ENCODE assay signal across 13 mouse cellular contexts in genomic region chr17:83110556-83110955, GRCm38 (mm10).
DNase-seq lines count a peak whose midpoint lies in the region; ATAC-seq lines count a peak whose summit lies in the region.
"Had no signal": no experiment of that assay in that cellular context is flagged by ENCODE, and none has a peak within 500 bp of the region (broad histone marks: within the 10 kb centered on the region; RNA-seq: fewer than 3 reads in every experiment).

No protein-coding gene starts in this region.

- peaks cover 20% of the 10 kb centered on the region for H3K4me1 ChIP-seq in kidney, embryonic 16.5 days (ENCODE audit: insufficient read depth, low read length)
- H3K4me1 ChIP-seq in embryonic facial prominence, embryonic 13.5 days = peaks cover 26% of the 10 kb centered on the region
- H3K4me1 ChIP-seq in heart, embryonic 13.5 days = peaks cover 61% of the 10 kb centered on the region
- no peaks in the 10 kb centered on the region for H3K4me1 ChIP-seq in liver, embryonic 16.5 days (ENCODE audit: control insufficient read depth, low read depth, low read length)
- H3K4me1 ChIP-seq in forebrain, embryonic 11.5 days (replicated peaks; ENCODE audit: control insufficient read depth, insufficient read depth, low read length) = no peaks in the 10 kb centered on the region

- WGBS in kidney, embryonic 16.5 days = 65% methylated on average over 8 of the region's 8 CpGs
- 52% methylated on average over 8 of the region's 8 CpGs for WGBS in embryonic facial prominence, embryonic 13.5 days
- WGBS in heart, embryonic 13.5 days = 8% methylated on average over 8 of the region's 8 CpGs
- WGBS in liver, embryonic 16.5 days (ENCODE audit: insufficient replicate concordance) = 39% methylated on average over 8 of the region's 8 CpGs
- 88% methylated on average over 8 of the region's 8 CpGs for WGBS in forebrain, embryonic 11.5 days

- no peak for DNase-seq in kidney, postnatal 4 days
- DNase-seq in forebrain, embryonic 11.5 days (ENCODE audit: low spot score) = no peak
- DNase-seq in left cerebral cortex, adult 11 months (ENCODE audit: low spot score) = no peak
- DNase-seq: cerebellum, adult 18-20 months; kidney, adult 8-10 months; thymus, postnatal 36 days had no signal

- H3K4me3 ChIP-seq in kidney, embryonic 16.5 days (ENCODE audit: low read length) = no peak overlapping the region
- no peak overlapping the region for H3K4me3 ChIP-seq in embryonic facial prominence, embryonic 13.5 days
- H3K4me3 ChIP-seq in heart, embryonic 13.5 days = no peak overlapping the region
- no peak overlapping the region for H3K4me3 ChIP-seq in liver, embryonic 16.5 days (ENCODE audit: low read depth, low read length)
- no peak overlapping the region for H3K4me3 ChIP-seq in forebrain, embryonic 11.5 days (ENCODE audit: low read depth, low read length)
- H3K4me3 ChIP-seq: forebrain, embryonic 10.5 days; hindbrain, embryonic 10.5 days had no signal

- no peaks in the 10 kb centered on the region for H3K36me3 ChIP-seq in kidney, embryonic 16.5 days (ENCODE audit: insufficient read depth, low read length)
- H3K36me3 ChIP-seq in embryonic facial prominence, embryonic 13.5 days = no peaks in the 10 kb centered on the region
- H3K36me3 ChIP-seq in heart, embryonic 13.5 days = no peaks in the 10 kb centered on the region
- no peaks in the 10 kb centered on the region for H3K36me3 ChIP-seq in liver, embryonic 16.5 days (ENCODE audit: control insufficient read depth, insufficient read depth)
- H3K36me3 ChIP-seq in forebrain, embryonic 11.5 days (ENCODE audit: control insufficient read depth, insufficient read depth, low read length) = no peaks in the 10 kb centered on the region
- H3K36me3 ChIP-seq: forebrain, embryonic 10.5 days; hindbrain, embryonic 10.5 days had no signal

- H3K4me2 ChIP-seq in kidney, embryonic 16.5 days (replicated peaks; ENCODE audit: low read depth, low read length) = no peak overlapping the region
- no peak overlapping the region for H3K4me2 ChIP-seq in embryonic facial prominence, embryonic 13.5 days
- H3K4me2 ChIP-seq in heart, embryonic 13.5 days = peak overlapping the region; percentile 42
- no peak overlapping the region for H3K4me2 ChIP-seq in liver, embryonic 16.5 days (ENCODE audit: low read depth, low read length)
- no peak overlapping the region for H3K4me2 ChIP-seq in forebrain, embryonic 11.5 days (ENCODE audit: low read depth, low read length, severe bottlenecking)

- no peaks in the 10 kb centered on the region for H3K27me3 ChIP-seq in kidney, embryonic 16.5 days (ENCODE audit: insufficient read depth, low read length)
- peaks cover 93% of the 10 kb centered on the region for H3K27me3 ChIP-seq in embryonic facial prominence, embryonic 13.5 days
- no peaks in the 10 kb centered on the region; the same call in 1 of the 2 replicates for H3K27me3 ChIP-seq in heart, embryonic 13.5 days (replicated peaks)
- no peaks in the 10 kb centered on the region for H3K27me3 ChIP-seq in liver, embryonic 16.5 days (ENCODE audit: control insufficient read depth, insufficient read depth, low read depth, low read length)
- H3K27me3 ChIP-seq in forebrain, embryonic 11.5 days (ENCODE audit: control insufficient read depth, insufficient read depth, low read length) = no peaks in the 10 kb centered on the region

- peak overlapping the region; percentile 50; the same call in 1 of the 2 replicates for H3K27ac ChIP-seq in kidney, embryonic 16.5 days (ENCODE audit: low read length)
- 0 out of 2 replicates have a peak overlapping the region, but pooled peaks have one; percentile 48 for H3K27ac ChIP-seq in embryonic facial prominence, embryonic 13.5 days
- H3K27ac ChIP-seq in heart, embryonic 13.5 days (replicated peaks) = peak overlapping the region; percentile 81
- H3K27ac ChIP-seq in liver, embryonic 16.5 days (ENCODE audit: low read length) = peak overlapping the region; percentile 37; the same call in 1 of the 2 replicates
- no peak overlapping the region for H3K27ac ChIP-seq in forebrain, embryonic 11.5 days (ENCODE audit: low read depth, low read length)
- H3K27ac ChIP-seq: forebrain, embryonic 10.5 days; macrophage had no signal

- no peak for ATAC-seq in kidney, embryonic 16.5 days (ENCODE audit: low FRiP score, low TSS enrichment)
- ATAC-seq in embryonic facial prominence, embryonic 13.5 days (ENCODE audit: insufficient number of reproducible peaks, insufficient read depth, low FRiP score, low TSS enrichment, low read depth) = no peak
- no peak for ATAC-seq in heart, embryonic 13.5 days (ENCODE audit: extremely low read depth, insufficient number of reproducible peaks, low FRiP score, low TSS enrichment)
- no peak for ATAC-seq in liver, embryonic 16.5 days (ENCODE audit: low read depth)
- no peak for ATAC-seq in forebrain, embryonic 11.5 days (replicated peaks; ENCODE audit: low FRiP score)

- H3K9me3 ChIP-seq in kidney, embryonic 16.5 days (ENCODE audit: low read length) = no peaks in the 10 kb centered on the region
- no peaks in the 10 kb centered on the region for H3K9me3 ChIP-seq in embryonic facial prominence, embryonic 13.5 days
- no peaks in the 10 kb centered on the region for H3K9me3 ChIP-seq in heart, embryonic 13.5 days
- H3K9me3 ChIP-seq in liver, embryonic 16.5 days (replicated peaks; ENCODE audit: control insufficient read depth, low read length) = no peaks in the 10 kb centered on the region
- no peaks in the 10 kb centered on the region for H3K9me3 ChIP-seq in forebrain, embryonic 11.5 days (ENCODE audit: control insufficient read depth, low read length)
- H3K9me3 ChIP-seq: forebrain, embryonic 10.5 days; hindbrain, embryonic 10.5 days had no signal

- H3K9ac ChIP-seq in kidney, embryonic 16.5 days (replicated peaks; ENCODE audit: low read length) = no peak overlapping the region
- no peak overlapping the region for H3K9ac ChIP-seq in embryonic facial prominence, embryonic 13.5 days
- H3K9ac ChIP-seq in heart, embryonic 13.5 days = peak overlapping the region; percentile 53
- H3K9ac ChIP-seq in liver, embryonic 16.5 days (ENCODE audit: low read depth, low read length) = no peak overlapping the region
- no peak overlapping the region for H3K9ac ChIP-seq in forebrain, embryonic 11.5 days (ENCODE audit: low read length)
